Mouse (Mus musculus): Measurements from ENCODE around the gene Etv2.
A peak's percentile ranks its signal among the peaks of the same experiment; 100 is the strongest.

Etv2 gene

DNA sequence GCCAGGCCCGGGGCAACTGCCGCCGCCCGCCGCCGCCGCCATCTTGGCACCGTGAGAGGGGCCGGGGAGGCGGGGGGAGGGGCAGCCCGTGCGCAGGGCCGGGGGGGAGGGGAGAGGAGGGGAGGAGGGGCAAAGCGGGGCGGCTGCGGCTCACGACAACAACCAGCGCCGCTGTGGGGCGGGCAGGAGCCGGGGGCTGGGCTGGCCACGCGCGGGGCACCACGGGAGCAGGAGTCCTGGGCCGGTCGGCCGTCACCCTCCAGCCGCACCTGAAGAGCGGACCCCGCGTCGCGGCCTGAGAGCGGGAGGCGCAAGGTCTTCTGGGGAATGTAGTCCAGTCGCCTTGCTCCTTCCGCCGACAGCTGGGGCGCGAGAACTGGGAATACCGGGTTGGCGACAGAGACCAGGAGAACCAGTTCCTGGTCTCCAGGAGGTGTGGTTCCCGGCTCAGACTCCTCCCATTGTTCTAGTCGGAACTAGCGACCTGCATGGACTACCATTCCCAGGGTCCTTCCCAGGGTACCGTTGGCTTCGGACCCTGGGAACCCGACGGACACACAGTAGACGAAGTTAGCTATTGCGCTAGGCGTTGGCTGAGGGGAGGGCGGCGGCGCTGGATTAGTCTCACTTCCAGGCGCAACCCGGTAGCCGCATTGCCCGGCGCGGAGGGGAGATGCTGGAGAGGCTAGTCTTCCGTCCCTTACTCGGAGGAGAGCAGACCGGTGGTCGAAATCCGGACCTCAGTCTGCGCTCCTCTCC is 46.8 kb downstream of the Etv2 start, which contains the start of gene Kmt2b:
Gene Kmt2b, minus strand, starts transcription at position 51 of the 759 bp plus-strand sequence.
- DNase-seq (ENCODE audit: low spot score), result peak; percentile 86

DNA sequence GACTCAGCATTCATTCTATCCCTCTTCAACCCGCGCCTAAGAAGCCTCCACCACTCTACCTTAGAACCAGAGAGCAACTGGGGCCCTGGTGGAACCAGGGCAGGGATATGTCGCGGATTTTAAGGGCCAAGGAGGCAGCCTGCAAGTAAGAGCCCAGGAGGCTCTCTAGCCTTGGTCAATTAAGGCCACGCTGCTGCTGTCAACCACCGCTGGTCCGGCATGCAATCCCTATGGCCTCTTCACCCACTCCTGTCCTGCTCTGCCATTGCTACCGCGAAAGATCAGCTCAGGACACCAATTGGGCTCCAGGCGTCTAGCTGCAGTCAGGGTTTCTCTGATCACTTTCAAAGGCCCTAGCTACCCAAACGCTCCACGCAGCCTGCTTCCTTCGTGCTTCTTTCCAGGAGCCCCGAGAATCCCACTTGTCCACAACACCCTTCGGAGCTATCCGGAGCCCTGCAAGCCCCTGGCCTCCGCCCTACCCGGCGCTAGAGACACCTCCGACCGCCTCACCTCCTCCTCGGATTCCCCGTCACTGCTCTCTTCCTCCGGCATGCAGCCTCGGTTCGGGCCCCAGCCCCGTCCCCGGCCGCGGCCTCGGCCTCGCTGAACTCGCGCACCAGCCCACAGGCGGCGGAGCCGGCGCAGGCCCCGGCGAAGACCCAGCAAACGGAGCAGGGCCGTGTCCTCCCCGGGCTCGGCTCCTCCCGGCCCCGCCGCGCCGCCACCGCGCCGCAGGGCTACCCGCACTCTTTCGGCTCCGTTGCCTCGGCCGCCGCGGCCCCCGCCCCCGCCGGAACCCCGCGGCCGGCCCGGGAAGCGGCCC is 47.6 kb downstream of the Etv2 start:
- peak; percentile 62 for DNase-seq (ENCODE audit: low spot score)

DNA sequence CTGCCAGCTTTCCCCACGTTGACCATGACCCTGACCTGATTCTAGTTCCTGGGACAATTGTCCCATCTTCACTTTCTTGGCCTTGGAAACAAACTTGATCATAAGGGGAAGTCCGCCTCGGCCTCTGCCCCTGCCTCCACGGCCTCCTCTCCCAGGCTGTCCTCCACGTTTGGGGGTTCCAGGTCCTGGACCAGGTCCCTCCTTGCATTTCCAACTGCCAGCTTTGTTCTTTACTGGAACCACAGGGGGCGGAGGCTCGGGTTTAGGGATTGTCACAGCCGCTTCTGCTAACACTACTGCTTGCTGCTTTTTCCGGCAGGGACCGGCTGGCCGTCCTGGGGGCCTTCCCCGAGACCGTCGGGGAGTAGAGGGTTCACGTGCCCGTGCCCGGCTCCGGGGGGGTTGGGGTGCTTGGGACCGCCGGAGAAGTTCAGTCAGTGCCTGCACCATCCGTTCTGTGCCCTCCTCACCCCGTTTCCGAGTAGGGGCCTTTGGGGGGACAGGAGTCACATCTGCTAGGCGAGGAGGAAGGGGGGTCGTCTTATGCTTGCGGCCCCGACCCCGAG is 49.1 kb downstream of the Etv2 start:
- DNase-seq (ENCODE audit: low spot score), result no peak

DNA sequence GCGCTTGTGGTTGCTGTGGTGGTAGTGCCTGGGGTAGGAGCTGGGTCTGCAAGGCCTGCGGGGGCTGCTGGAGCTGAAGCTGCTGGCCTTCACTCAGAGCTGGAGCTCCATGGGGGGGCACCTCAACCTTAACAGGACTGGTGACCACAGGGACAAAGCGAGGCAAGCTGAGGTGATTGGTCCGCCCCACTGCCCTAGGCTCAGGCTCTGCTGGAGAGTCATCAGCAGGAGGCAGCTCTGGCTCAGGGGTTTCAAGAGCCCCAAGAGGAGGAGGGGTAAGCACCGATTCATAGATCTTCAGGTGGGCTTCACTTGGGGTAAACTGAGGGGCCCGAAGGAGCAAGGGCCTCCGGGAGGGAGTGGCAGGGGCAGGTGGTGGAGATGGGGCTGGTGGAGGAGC is 50.5 kb downstream of the Etv2 start:
- no peak for DNase-seq (ENCODE audit: low spot score)

DNA sequence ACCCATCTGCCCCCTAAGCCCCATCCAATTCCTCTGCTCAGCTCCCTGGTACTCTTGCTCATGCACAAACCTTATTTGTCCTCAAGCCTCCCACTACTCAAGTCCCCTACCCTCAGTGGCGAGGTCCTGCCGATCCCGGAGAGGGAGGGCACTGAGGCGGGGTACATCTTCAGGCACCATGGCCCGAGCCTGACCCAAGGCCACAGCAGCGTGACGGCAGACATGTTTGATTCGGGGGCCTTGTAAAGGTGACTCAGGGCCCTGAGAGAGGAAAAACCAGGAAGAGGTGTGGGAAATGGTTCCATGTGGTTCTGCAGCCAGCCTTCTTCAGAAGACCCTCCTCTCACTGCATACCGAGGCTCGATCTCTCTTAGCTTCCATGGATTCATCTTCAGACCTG is 51.3 kb downstream of the Etv2 start:
- DNase-seq (ENCODE audit: low spot score), result no peak
